Mouse (Mus musculus) lung, embryonic 16.5 days (tissue): ENCODE measurements around the gene Neurod1. TPM values are rescaled to one million over a fixed set of nuclear protein-coding genes. Genes with fewer than 3 reads are reported as not detected.

Source experiments
- ATAC-seq: fragments of 200-750 bp; cut with Nextera tagmentation; 2 replicates; pipeline ENCODE4 v1.8.0; 2017; ENCODE audit warnings: low read depth, mild to moderate bottlenecking, moderate library complexity
- H3K27ac ChIP-seq: fragments of 300-500 bp; sonication (generic); 2 replicates; pipeline ENCODE4 v1.5.1; 2014; ENCODE audit warnings: mild to moderate bottlenecking, control low read depth, low read length
- H3K27me3 ChIP-seq: fragments of 300-500 bp; sonication (generic); 2 replicates; pipeline ENCODE4 v1.6.1; 2014; ENCODE audit warnings: low read depth, low read length, mixed read lengths; ENCODE audit not compliant: control insufficient read depth, insufficient read depth
- H3K36me3 ChIP-seq: fragments of 300-500 bp; sonication (generic); 2 replicates; pipeline ENCODE4 v1.6.1; 2014; ENCODE audit warnings: low read length; ENCODE audit not compliant: control insufficient read depth, insufficient read depth
- H3K4me1 ChIP-seq: fragments of 300-500 bp; sonication (generic); replicated peaks from 2 replicates; pipeline ENCODE4 v1.6.1; 2014; ENCODE audit warnings: low read length, mixed read lengths; ENCODE audit not compliant: control insufficient read depth, insufficient read depth
- H3K4me2 ChIP-seq: fragments of 300-500 bp; sonication (generic); 2 replicates; pipeline ENCODE4 v1.6.1; 2014; ENCODE audit warnings: low read depth, low read length, control low read depth
- H3K4me3 ChIP-seq: fragments of 300-500 bp; sonication (generic); 2 replicates; pipeline ENCODE4 v1.5.1; 2014; ENCODE audit warnings: mild to moderate bottlenecking, low read length, control low read depth
- H3K9ac ChIP-seq: fragments of 300-500 bp; sonication (generic); 2 replicates; pipeline ENCODE4 v1.6.1; 2014; ENCODE audit warnings: low read length, control low read depth
- H3K9me3 ChIP-seq: fragments of 300-500 bp; sonication (generic); 2 replicates; pipeline ENCODE4 v1.6.1; 2016; ENCODE audit warnings: low read length; ENCODE audit not compliant: control insufficient read depth
- WGBS: fragments of 180-500 bp; shearing (Covaris S2); extraction: QIAGEN DNeasy Blood & Tissue Kit; methylation state at CpG from one replicate; pipeline ENCODE4 v1.1.7; 2014; 5-methylcytosine and 5-hydroxymethylcytosine counted together
- polyA plus RNA-seq: library from polyadenylated mRNA; unstranded; fragments of >200 nt; fragmentation: Nextera tagmentation; extraction: Ambion mirVana; gene quantifications from 2 replicates; pipeline ENCODE4 v1.2.1, GENCODE M21; 2015

The Neurod1 gene
- polyA plus RNA-seq, 1 experiment from 2014 or later = not detected

GRCm38 (mm10) chr2:79459061-79460045, 2.8 kb upstream of the Neurod1 start:
- Histone ChIP-seq H3K9me3 (no peaks in the 10 kb centered on the region), H3K9ac (no peak overlapping the region), H3K4me1 (peaks cover 2% of the 10 kb centered on the region; the same call in 1 of the 2 replicates), H3K36me3 (no peaks in the 10 kb centered on the region), H3K27ac (no peak overlapping the region), H3K4me2 (no peak overlapping the region), H3K27me3 (peaks cover 65% of the 10 kb centered on the region), H3K4me3 (no peak overlapping the region)
- no peak for ATAC-seq
- 4% methylated on average over 43 of the region's 44 CpGs for whole genome bisulfite sequencing

DNA sequence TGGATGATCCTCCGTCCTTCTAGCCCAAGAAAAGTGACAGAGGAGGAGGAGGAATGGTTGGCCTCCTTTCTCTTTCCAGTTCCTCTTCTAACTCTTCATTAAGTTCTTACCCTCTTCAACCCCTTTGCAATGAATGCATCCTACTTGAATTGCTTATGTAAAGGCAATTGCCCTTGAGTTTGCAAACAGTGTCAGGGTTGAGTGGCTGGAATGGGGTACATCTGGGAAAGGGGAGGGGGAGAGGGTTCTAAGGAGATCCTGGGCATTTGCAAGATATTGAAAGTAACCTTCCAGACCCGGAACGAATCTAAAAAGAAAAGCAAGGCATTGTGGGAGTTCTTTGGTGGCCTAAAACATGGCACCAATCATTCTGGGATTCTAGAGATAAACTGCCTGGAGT, 1.4 kb upstream of the Neurod1 start:
- no peak overlapping the region for H3K4me2 ChIP-seq
- no peak overlapping the region for H3K4me3 ChIP-seq
- H3K27me3 ChIP-seq = peaks cover 71% of the 10 kb centered on the region
- H3K4me1 ChIP-seq = peaks cover 6% of the 10 kb centered on the region
- H3K27ac ChIP-seq = no peak overlapping the region
- WGBS = 22% methylated on average over 3 of the region's 3 CpGs
- no peak overlapping the region for H3K9ac ChIP-seq
- H3K9me3 ChIP-seq = no peaks in the 10 kb centered on the region
- no peaks in the 10 kb centered on the region for H3K36me3 ChIP-seq
- no peak for ATAC-seq

DNA sequence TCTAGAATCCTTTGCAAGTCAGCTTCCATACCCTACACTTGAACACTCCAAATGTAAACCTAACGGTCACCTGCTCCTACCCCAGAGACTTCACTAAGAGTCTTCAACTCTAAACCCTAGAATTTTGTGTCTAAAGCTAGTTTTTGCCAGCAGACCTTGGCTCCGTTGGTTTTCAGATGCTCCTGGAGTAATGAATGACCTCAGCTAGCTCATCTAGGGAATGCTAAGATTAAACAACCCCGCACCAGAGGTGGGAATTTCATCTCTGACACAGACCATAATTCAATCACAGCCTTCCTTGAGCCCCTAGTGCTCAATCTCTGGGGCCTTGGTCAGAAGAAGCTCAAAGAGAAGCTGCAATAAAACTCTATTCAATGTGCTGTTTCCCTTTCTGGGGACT, 883 bp upstream of the Neurod1 start:
- no peak overlapping the region for H3K4me2 ChIP-seq
- no peaks in the 10 kb centered on the region for H3K36me3 ChIP-seq
- no peaks in the 10 kb centered on the region for H3K9me3 ChIP-seq
- H3K4me1 ChIP-seq = peaks cover 6% of the 10 kb centered on the region
- ATAC-seq = no peak
- H3K9ac ChIP-seq = no peak overlapping the region
- H3K4me3 ChIP-seq = no peak overlapping the region
- peaks cover 71% of the 10 kb centered on the region for H3K27me3 ChIP-seq
- WGBS = 58% methylated on average over 3 of the region's 3 CpGs
- H3K27ac ChIP-seq = no peak overlapping the region

DNA sequence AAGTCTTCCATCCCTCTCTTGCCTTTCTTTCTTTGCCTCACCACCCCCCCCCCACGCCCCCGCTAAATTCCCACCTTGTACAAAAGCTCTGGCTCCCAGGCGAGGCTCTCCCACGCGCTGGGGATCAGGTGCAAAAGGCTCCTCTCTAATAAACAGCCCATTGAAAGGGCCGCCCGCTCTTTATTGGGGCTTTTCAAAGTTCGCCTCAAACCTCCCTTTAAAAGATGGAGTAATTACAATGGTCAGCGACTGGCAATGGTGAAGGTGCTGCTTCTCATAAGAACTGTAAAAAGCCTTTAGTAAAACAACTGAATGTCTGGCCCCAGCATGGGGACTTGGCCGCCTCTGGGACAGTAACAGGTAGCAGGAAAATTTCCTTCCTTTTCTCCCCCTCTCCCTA, 905 bp downstream of the Neurod1 start:
- no peak overlapping the region for H3K27ac ChIP-seq
- H3K9me3 ChIP-seq = no peaks in the 10 kb centered on the region
- H3K4me3 ChIP-seq = no peak overlapping the region
- WGBS = 7% methylated on average over 10 of the region's 10 CpGs
- peaks cover 6% of the 10 kb centered on the region for H3K4me1 ChIP-seq
- no peak overlapping the region for H3K9ac ChIP-seq
- ATAC-seq = no peak
- H3K4me2 ChIP-seq = no peak overlapping the region
- H3K36me3 ChIP-seq = no peaks in the 10 kb centered on the region
- peaks cover 69% of the 10 kb centered on the region for H3K27me3 ChIP-seq

- Histone ChIP-seq H3K4me3 (no peak overlapping the region), H3K4me2 (no peak overlapping the region), H3K27me3 (peaks cover 61% of the 10 kb centered on the region), H3K36me3 (no peaks in the 10 kb centered on the region), H3K4me1 (peaks cover 6% of the 10 kb centered on the region), H3K27ac (no peak overlapping the region), H3K9ac (no peak overlapping the region), H3K9me3 (no peaks in the 10 kb centered on the region)
- ATAC-seq = no peak
- WGBS = 17% methylated on average over 15 of the region's 15 CpGs
Observed at GRCm38 (mm10) chr2:79454786-79455446, 1.6 kb downstream of the Neurod1 start.

DNA sequence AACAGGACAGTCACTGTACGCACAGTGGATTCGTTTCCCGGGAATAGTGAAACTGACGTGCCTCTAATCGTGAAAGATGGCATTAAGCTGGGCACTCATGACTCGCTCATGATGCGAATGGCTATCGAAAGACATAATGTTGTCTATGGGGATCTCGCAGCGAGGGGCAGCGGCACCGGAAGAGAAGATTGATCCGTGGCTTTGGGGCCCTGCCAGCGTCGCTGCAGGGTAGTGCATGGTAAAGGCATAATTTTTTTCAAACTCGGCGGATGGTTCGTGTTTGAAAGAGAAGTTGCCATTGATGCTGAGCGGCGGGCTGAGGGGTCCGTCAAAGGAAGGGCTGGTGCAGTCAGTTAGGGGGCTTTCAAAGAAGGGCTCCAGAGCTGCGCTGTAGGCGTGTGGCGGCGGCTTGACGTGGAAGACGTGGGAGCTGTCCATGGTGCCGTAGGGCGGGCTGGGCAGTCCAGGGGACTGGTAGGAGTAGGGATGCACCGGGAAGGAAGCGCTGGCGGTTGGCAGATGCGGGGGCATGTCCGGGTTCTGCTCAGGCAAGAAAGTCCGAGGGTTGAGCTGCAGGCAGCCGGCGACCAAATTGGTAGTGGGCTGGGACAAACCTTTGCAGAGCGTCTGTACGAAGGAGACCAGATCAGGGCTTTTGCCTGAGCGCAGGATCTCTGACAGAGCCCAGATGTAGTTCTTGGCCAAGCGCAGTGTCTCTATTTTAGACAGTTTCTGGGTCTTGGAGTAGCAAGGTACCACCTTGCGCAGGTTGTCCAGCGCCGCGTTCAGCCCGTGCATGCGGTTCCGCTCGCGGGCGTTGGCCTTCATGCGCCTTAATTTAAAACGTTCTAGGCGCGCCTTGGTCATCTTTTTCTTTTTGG, 2.4 kb downstream of the Neurod1 start:
- no peaks in the 10 kb centered on the region for H3K36me3 ChIP-seq
- H3K9me3 ChIP-seq = no peaks in the 10 kb centered on the region
- H3K4me1 ChIP-seq = peaks cover 6% of the 10 kb centered on the region
- no peak overlapping the region for H3K9ac ChIP-seq
- peaks cover 54% of the 10 kb centered on the region for H3K27me3 ChIP-seq
- ATAC-seq = peak; percentile 91
- no peak overlapping the region for H3K27ac ChIP-seq
- WGBS = 4% methylated on average over 55 of the region's 55 CpGs
- H3K4me2 ChIP-seq = peak overlapping the region; percentile 74
- peak overlapping the region; percentile 45 for H3K4me3 ChIP-seq

DNA sequence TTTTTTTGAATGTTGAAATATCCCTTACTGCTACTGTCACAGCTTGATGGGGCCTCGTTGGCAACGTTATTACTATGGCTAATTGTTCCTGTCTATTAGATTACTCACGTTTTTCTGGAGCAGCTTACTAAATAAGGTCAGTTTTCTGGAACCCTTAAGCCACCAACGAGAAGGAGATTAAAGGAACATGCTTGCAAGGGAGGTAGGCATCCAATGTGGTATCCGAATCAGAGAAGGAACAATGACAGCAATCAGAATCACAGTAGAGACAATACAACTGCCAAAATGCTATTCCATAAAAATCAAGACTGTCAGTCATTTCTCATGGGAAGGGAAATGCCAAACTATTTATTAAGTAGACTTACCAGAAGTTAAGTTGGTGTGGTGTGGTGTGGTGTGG, 5.1 kb downstream of the Neurod1 start:
- no peak overlapping the region for H3K4me3 ChIP-seq

DNA sequence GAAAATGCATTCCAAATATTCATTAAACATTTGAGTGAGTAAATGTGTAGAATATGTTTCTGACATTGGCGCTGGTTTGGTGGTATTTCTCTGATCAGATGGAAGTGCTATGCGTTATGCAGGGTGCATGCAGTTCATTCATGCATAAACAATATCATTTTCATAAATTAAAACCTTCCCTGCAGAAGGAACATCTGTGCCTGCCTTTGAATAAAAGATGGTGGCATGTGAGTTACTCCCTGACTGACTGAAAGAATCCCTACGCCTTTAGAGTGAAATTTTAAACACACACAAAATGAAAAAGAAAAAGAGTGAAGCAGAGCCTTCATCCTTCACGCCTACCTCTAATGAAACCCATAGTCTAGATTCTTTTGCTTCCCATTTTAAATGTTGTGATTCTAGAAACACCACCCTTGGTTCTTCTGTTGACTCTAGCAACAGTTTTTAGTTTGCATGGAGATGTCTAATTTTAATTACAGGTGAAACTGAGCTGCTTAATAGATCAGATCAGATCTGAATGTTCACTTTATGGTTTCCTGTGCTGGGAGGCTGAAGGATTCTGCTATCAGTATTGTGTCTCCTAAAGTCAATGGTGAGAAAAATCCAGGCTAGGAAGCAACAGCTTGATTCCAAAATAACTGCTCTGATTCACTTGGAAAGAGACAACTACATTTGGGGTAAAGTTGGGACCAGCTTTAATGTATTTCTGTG, 5.7 kb downstream of the Neurod1 start:
- Histone ChIP-seq H3K27me3 (peaks cover 21% of the 10 kb centered on the region), H3K27ac (no peak overlapping the region), H3K4me1 (peaks cover 3% of the 10 kb centered on the region; the same call in 1 of the 2 replicates), H3K4me3 (no peak overlapping the region), H3K9me3 (no peaks in the 10 kb centered on the region), H3K4me2 (no peak overlapping the region), H3K36me3 (no peaks in the 10 kb centered on the region), H3K9ac (no peak overlapping the region)
- no peak for ATAC-seq
- WGBS = 69% methylated on average over 4 of the region's 4 CpGs

More for the DNA sequence above, 5.1 kb downstream of the Neurod1 start:
- ATAC-seq = no peak
- Histone ChIP-seq H3K36me3 (no peaks in the 10 kb centered on the region), H3K9me3 (no peaks in the 10 kb centered on the region), H3K27ac (no peak overlapping the region), H3K4me2 (no peak overlapping the region), H3K9ac (no peak overlapping the region), H3K27me3 (peaks cover 27% of the 10 kb centered on the region), H3K4me1 (peaks cover 3% of the 10 kb centered on the region; the same call in 1 of the 2 replicates)
- WGBS = 48% methylated on average over 5 of the region's 5 CpGs
